Mouse (Mus musculus): ENCODE measurements at regions not wholly inside any gene's neighbourhood (a gene's known extent, or its start where the extent isn't known, plus 50 kb on each side); places are given as distances from the start of the nearest gene placed in this dataset.

DNA sequence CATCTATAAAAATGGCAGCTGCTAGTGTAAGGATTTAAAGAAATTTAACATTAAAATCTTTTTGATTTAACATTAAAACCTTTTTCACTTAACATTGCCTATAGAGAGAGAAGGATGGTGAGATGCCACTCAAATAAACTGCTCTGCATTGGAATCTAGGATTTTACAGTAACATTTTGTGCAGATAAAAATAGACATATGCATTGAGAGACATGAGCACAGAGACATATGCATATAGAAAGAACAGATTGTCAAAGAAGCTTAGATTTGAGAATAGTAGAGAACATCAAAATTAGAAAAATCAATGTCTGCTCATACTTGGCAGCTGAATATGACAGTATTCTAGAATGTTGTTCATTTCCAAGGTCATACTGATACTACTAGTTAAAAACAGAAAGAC lies 220.2 kb downstream of the Arap2 start:
- no peak for ATAC-seq (replicated peaks; ENCODE audit: low FRiP score, low TSS enrichment, poor library complexity, severe bottlenecking)

DNA sequence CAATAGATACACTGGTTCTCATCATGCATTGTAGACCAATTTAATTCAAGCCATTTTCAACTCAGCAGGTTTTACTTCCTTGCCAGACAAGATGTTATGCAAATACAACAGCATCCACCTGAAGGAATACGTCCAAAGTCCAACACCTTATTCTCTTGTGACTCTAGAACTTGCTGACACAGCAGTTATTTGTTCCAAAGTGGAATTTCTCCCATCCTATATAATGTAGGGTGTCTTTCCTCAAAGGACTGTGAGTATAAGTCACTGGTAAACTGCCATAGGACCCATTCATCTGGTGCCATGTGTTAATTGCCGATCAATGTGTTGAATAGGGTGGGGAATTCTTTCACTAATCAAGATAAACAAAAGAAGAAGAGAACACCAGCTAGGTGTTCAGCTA lies 226.7 kb downstream of the Arap2 start:
- ATAC-seq (replicated peaks; ENCODE audit: low FRiP score, low TSS enrichment, poor library complexity, severe bottlenecking) = no peak

DNA sequence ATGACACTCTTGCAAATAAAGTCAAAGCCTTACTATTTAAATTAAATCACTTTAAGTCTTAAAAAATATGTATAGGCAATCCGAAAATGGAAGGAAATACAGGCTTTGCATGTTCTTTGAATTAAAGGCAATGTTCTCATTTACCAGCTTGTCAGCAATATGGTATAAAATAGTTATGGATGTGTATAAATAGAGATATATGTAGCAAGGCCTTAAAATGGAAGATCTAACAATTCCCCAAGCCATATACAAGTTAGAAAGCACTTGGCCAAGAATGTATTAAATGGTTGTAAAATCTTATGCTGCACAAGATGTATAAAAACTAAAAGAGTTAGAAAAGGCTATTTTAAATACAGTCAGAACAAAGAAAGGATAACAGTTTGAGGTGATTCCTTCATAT lies 254.1 kb downstream of the Arap2 start:
- ATAC-seq (replicated peaks; ENCODE audit: low FRiP score, low TSS enrichment, poor library complexity, severe bottlenecking) = no peak

DNA sequence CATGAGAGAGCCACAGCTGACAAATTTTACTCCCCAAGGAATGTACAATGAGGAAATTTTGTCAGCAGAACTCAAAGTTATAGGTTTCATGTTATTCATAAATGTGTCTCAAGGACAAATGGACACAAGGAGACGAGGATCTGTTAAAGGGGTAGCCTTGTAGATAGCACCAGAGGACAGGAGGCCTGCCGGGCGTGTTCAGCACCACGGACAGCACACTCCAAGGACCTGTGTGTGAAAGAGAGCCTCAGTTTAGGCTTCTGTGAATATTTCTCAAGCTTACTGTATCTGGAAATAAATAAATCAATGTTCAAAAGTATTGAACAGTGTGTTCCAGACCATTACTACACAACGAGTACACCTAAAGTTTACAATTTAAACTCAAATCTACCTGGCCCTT lies 282.4 kb downstream of the Arap2 start:
- 0 out of 2 replicates have a peak, but pooled peaks have one; percentile 65 for ATAC-seq (replicated peaks; ENCODE audit: low FRiP score, low TSS enrichment, poor library complexity, severe bottlenecking)

DNA sequence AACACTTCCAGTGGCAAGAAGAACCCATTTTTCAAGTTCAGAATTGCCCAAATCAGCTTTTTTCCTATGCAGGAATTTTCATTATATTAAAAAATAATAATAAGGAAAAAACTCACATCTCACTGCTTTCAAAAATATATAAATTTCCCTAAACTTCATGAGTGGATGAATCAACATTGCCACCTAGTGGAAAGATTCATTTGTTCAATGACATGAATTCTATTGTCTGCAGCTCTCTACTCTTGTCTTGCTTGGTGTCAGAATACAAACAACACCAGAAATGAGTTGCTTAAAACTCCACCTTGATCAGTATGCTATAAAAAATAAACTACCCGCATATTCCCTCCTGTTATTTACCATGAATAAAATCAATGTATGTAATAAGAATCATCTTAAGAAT lies 285.0 kb downstream of the Arap2 start:
- ATAC-seq (replicated peaks; ENCODE audit: low FRiP score, low TSS enrichment, poor library complexity, severe bottlenecking) = no peak

DNA sequence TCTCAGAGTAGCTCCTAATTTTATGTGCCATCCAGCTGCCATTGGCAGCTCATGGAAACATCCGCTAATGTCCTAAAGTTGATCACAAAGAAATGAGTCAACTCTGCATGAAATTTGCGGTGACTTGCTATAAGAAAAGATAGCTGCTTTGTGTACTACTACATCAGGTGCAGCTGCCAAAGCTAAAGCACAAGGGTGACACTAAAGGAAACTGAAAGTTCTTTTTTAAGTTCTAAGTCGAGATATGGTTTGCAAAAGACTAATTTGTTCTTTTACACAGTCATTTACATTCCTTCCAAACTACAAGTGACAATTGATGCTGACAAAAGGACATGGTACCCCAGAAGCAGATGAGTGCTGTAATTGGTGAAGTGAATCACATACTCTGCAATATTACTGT lies 292.5 kb downstream of the Arap2 start:
- ATAC-seq (replicated peaks; ENCODE audit: low FRiP score, low TSS enrichment, poor library complexity, severe bottlenecking) = no peak

DNA sequence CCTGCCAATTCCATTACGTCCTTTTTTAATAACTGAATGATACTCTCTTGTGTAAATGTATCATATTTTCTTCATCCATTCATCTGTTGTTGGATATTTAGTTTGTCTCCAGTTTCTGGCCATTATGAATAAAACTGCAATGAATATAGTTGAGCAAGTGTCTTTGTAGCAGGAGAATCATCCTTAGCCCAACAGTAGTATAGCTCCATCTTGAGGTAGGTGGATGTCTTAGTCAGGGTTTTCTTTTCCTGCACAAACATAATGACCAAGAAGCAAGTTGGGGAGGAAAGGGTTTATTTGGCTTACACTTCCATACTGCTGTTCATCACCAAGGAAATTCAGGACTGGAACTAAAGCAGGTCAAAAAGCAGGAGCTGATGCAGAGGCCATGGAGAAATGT lies 299.2 kb downstream of the Arap2 start:
- no peak for ATAC-seq (replicated peaks; ENCODE audit: low FRiP score, low TSS enrichment, poor library complexity, severe bottlenecking)

DNA sequence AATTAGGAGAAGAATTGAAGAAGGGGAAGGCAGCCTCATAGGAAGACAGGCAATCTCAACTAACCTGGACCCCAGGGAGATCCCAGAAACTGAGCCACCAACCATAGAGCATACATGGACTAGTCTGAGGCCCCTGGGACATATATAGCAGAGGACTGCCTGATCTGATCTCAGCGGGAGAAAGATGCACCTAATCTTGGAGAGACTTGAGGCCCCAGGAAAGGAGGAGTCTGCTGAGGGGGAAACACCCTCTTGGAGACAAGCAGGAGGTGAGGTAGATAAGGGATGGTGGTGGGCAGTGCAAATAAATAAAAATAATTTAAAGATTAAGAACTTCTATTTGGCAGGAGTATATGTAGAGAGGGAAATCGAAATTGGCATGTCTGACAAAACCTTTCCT lies 303.4 kb downstream of the Arap2 start:
- ATAC-seq (replicated peaks; ENCODE audit: low FRiP score, low TSS enrichment, poor library complexity, severe bottlenecking) = no peak

Data from megakaryocyte-erythroid progenitor cell, adult 5-6 weeks (primary cell).